Mouse (Mus musculus): ENCODE measurements around the gene Ubn1. TPM values are rescaled to one million over a fixed set of nuclear protein-coding genes. Genes with fewer than 3 reads are reported as not detected.

Gene Ubn1
- polyA plus RNA-seq, 1 experiment = 13.8 TPM

DNA sequence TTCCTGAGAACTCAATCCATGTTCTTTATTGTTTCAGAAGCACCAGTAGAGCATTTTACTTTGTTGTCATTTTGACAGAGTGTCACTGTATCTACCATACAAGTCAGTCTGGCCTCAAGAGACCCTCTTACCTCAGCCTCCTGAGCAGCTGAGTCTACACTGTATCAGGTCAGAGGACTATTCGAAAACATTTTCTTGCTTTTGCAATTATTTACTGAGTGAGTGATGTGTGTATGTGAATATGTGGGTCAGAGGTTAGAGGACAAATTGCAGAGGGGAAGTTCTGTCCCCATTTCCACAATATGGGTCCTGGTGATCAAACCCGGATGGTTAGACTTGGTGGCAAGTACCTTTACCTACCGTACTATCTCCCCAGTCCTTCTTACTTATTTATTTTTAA, 25.8 kb upstream of the Ubn1 start:
- H3K4me3 ChIP-seq (ENCODE audit: insufficient read depth, poor library complexity, severe bottlenecking) = no peak overlapping the region

DNA sequence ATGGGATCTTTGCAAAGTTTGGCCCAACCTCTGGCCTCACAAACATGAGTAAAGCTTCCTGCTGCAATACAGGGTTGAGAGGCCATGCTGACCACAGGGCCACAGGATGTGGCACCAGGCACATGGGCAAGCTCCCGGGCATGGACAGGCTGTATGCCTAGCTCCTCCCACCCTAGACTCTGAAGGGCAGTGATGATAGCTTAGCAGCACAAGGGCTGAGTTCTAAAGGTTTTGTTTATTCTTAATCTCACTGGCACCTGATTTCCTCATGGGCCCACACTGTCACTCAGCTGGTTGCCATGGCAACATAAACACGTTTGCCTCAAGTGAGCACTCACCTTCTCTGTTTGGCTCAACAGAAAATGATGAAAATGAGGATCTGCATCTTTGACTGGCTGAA, 20.0 kb upstream of the Ubn1 start:
- no peak overlapping the region for H3ac ChIP-seq (ENCODE audit: control insufficient read depth, insufficient read length, low read depth)
- no peak for TF ChIP-seq CTCF (IDR thresholded peaks at IDR 0.05; ENCODE audit: control insufficient read depth, insufficient read depth, insufficient read length)
- no peak for TF ChIP-seq USF1 (IDR thresholded peaks at IDR 0.05; ENCODE audit: low read depth)
- no peak for TF ChIP-seq MYOD1 (IDR thresholded peaks at IDR 0.05; ENCODE audit: control insufficient read depth, insufficient read length, low read depth)
- no peak for TF ChIP-seq CEBPB (IDR thresholded peaks at IDR 0.05; ENCODE audit: low read depth)
- TF ChIP-seq FOSL1 (IDR thresholded peaks at IDR 0.05; ENCODE audit: insufficient read depth, low read length, poor library complexity, severe bottlenecking) = no peak
- no peak for TF ChIP-seq MAX (IDR thresholded peaks at IDR 0.05)
- TF ChIP-seq MYOG (IDR thresholded peaks at IDR 0.05; ENCODE audit: control insufficient read depth, extremely low read depth, insufficient read length) = no peak
- no peaks in the 10 kb centered on the region for H3K79me2 ChIP-seq (ENCODE audit: control insufficient read depth, insufficient read depth)
- H3K36me3 ChIP-seq (ENCODE audit: control insufficient read depth, insufficient read depth) = peaks cover 92% of the 10 kb centered on the region
- H3K79me3 ChIP-seq (ENCODE audit: low read depth) = no peaks in the 10 kb centered on the region
- no peak overlapping the region for H3K4me3 ChIP-seq (ENCODE audit: insufficient read depth, poor library complexity, severe bottlenecking)
- H3K27me3 ChIP-seq (ENCODE audit: control insufficient read depth, insufficient read depth, insufficient read length) = no peaks in the 10 kb centered on the region

More for the DNA sequence above, 25.8 kb upstream of the Ubn1 start:
- no peaks in the 10 kb centered on the region for H3K79me3 ChIP-seq (ENCODE audit: low read depth)
- H3K79me2 ChIP-seq (ENCODE audit: control insufficient read depth, insufficient read depth) = no peaks in the 10 kb centered on the region
- TF ChIP-seq MAX (IDR thresholded peaks at IDR 0.05) = no peak
- no peak for TF ChIP-seq USF1 (IDR thresholded peaks at IDR 0.05; ENCODE audit: low read depth)
- TF ChIP-seq MYOG (IDR thresholded peaks at IDR 0.05; ENCODE audit: control insufficient read depth, extremely low read depth, insufficient read length) = no peak
- peaks cover 96% of the 10 kb centered on the region for H3K36me3 ChIP-seq (ENCODE audit: control insufficient read depth, insufficient read depth)
- no peaks in the 10 kb centered on the region for H3K27me3 ChIP-seq (ENCODE audit: control insufficient read depth, insufficient read depth, insufficient read length)
- no peak overlapping the region for H3ac ChIP-seq (ENCODE audit: control insufficient read depth, insufficient read length, low read depth)

DNA sequence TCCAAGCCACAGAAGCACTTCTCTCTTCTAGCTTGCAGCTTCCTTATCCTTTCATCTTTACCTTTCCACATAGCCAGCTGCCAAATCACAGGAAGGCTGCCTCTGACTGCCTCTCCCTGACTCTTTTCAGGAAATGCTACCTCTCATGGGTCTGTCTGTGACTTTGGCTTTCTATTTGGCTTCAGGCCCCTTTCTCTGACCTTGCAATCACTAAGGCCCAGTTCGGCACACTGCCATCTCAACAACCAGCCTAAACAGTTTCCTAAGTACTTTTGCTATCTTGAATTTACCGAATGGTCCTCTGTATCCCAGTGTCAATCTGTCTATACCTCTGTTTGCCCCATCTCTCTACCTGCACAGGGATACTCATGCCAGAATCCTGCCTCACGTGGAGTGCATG, 14.3 kb upstream of the Ubn1 start:
- H3K4me3 ChIP-seq (ENCODE audit: insufficient read depth, poor library complexity, severe bottlenecking) = no peak overlapping the region
- peaks cover 90% of the 10 kb centered on the region for H3K36me3 ChIP-seq (ENCODE audit: control insufficient read depth, insufficient read depth)
- peaks cover 1% of the 10 kb centered on the region for H3K79me3 ChIP-seq (ENCODE audit: low read depth)
- no peaks in the 10 kb centered on the region for H3K27me3 ChIP-seq (ENCODE audit: control insufficient read depth, insufficient read depth, insufficient read length)
- peaks cover under 1% of the 10 kb centered on the region for H3K79me2 ChIP-seq (ENCODE audit: control insufficient read depth, insufficient read depth)
- H3ac ChIP-seq (ENCODE audit: control insufficient read depth, insufficient read length, low read depth) = no peak overlapping the region
- no peak for TF ChIP-seq CEBPB (IDR thresholded peaks at IDR 0.05; ENCODE audit: low read depth)
- TF ChIP-seq CTCF (IDR thresholded peaks at IDR 0.05; ENCODE audit: control insufficient read depth, insufficient read depth, insufficient read length) = no peak
- TF ChIP-seq USF1 (IDR thresholded peaks at IDR 0.05; ENCODE audit: low read depth) = no peak
- TF ChIP-seq FOSL1 (IDR thresholded peaks at IDR 0.05; ENCODE audit: insufficient read depth, low read length, poor library complexity, severe bottlenecking) = no peak
- no peak for TF ChIP-seq MAX (IDR thresholded peaks at IDR 0.05)
- TF ChIP-seq MYOD1 (IDR thresholded peaks at IDR 0.05; ENCODE audit: control insufficient read depth, insufficient read length, low read depth) = no peak
- TF ChIP-seq MYOG (IDR thresholded peaks at IDR 0.05; ENCODE audit: control insufficient read depth, extremely low read depth, insufficient read length) = no peak

DNA sequence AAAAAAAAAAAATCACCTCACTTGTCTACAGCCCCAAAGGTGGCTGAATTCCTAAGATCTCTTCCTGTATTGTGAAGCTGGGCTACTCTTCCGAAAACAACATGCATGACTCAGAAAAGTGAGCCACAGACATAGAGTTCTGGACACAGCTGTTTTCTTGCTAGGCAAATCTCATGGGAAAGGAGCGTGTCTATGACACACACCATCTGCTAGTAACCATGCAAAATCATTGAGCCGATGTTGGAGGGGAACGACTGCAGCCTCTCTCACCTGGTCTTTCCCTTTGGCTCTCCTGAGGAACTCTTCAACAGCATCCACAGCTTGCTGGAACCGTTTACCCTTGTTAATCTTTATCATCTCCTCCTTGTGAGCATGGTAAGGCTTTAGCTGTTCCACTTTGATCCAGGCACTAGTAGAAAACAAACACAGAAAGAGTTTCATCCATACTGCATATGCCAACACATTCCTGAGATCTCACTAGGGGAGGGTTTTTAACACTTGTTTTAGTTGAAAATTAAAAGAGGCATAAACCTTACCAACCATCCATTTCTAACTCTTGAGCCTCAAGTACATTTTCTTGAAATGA, 13.1 kb upstream of the Ubn1 start:
- Histone ChIP-seq H3K27me3 (ENCODE audit: control insufficient read depth, insufficient read depth, insufficient read length) (no peaks in the 10 kb centered on the region), H3K36me3 (ENCODE audit: control insufficient read depth, insufficient read depth) (peaks cover 90% of the 10 kb centered on the region), H3K79me2 (ENCODE audit: control insufficient read depth, insufficient read depth) (peaks cover 6% of the 10 kb centered on the region)

DNA sequence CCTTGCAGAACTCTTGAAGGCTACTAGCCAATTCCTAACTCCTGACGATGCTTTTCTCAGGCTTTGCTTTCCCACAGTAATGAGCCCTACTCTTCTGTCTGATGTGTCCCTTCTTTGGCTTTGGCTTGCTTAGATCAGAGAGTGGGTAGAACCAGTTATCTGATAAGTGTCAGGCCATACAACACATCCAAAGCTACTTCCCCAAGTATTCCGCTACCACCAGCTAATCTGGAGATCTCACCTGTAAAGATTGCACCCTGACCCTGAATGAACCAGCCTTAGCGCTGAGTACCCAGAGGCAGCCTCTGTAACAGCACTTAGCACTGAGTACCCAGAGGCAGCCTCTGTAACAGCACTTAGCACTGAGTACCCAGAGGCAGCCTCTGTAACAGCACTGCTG, 4.5 kb upstream of the Ubn1 start:
- Histone ChIP-seq H3K79me3 (ENCODE audit: low read depth) (peaks cover 23% of the 10 kb centered on the region), H3K27me3 (ENCODE audit: control insufficient read depth, insufficient read depth, insufficient read length) (no peaks in the 10 kb centered on the region), H3K4me3 (ENCODE audit: insufficient read depth, poor library complexity, severe bottlenecking) (no peak overlapping the region), H3ac (ENCODE audit: control insufficient read depth, insufficient read length, low read depth) (no peak overlapping the region), H3K79me2 (ENCODE audit: control insufficient read depth, insufficient read depth) (peaks cover 55% of the 10 kb centered on the region), H3K36me3 (ENCODE audit: control insufficient read depth, insufficient read depth) (peaks cover 61% of the 10 kb centered on the region)
- TF ChIP-seq USF1 (IDR thresholded peaks at IDR 0.05; ENCODE audit: low read depth) = no peak
- no peak for TF ChIP-seq MYOG (IDR thresholded peaks at IDR 0.05; ENCODE audit: control insufficient read depth, extremely low read depth, insufficient read length)
- no peak for TF ChIP-seq MAX (IDR thresholded peaks at IDR 0.05)
- TF ChIP-seq CTCF (IDR thresholded peaks at IDR 0.05; ENCODE audit: control insufficient read depth, insufficient read depth, insufficient read length) = no peak
- no peak for TF ChIP-seq FOSL1 (IDR thresholded peaks at IDR 0.05; ENCODE audit: insufficient read depth, low read length, poor library complexity, severe bottlenecking)
- no peak for TF ChIP-seq CEBPB (IDR thresholded peaks at IDR 0.05; ENCODE audit: low read depth)
- no peak for TF ChIP-seq MYOD1 (IDR thresholded peaks at IDR 0.05; ENCODE audit: control insufficient read depth, insufficient read length, low read depth)

More for the DNA sequence above, 13.1 kb upstream of the Ubn1 start:
- no peak overlapping the region for H3K4me3 ChIP-seq (ENCODE audit: insufficient read depth, poor library complexity, severe bottlenecking)
- no peak overlapping the region for H3ac ChIP-seq (ENCODE audit: control insufficient read depth, insufficient read length, low read depth)
- peaks cover 1% of the 10 kb centered on the region for H3K79me3 ChIP-seq (ENCODE audit: low read depth)
- TF ChIP-seq FOSL1 (IDR thresholded peaks at IDR 0.05; ENCODE audit: insufficient read depth, low read length, poor library complexity, severe bottlenecking) (no peak), MYOD1 (IDR thresholded peaks at IDR 0.05; ENCODE audit: control insufficient read depth, insufficient read length, low read depth) (no peak), MYOG (IDR thresholded peaks at IDR 0.05; ENCODE audit: control insufficient read depth, extremely low read depth, insufficient read length) (no peak), CEBPB (IDR thresholded peaks at IDR 0.05; ENCODE audit: low read depth) (no peak), CTCF (IDR thresholded peaks at IDR 0.05; ENCODE audit: control insufficient read depth, insufficient read depth, insufficient read length) (no peak), MAX (IDR thresholded peaks at IDR 0.05) (no peak), USF1 (IDR thresholded peaks at IDR 0.05; ENCODE audit: low read depth) (no peak)
